23 mouse cellular contexts compared by ENCODE assay signal in the genomic region with DNA sequence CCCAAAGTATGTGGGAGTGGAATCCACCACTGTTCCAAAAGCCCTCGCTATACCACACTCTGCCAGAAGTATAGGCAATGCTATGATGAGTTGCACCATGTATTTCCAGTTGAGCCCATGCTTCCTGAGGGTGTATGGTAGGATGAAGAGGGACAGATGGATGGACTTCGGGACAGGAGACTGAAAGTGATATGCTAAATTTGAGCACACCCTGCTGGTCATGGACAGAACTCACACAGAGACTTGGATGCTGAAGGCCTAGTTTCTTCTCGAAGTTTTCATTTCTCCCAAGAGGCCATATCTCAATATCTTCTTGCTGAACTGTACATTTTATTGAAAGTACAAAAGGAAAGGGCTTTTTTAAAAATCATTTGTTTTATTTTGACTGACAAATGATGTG.
DNase-seq lines count a peak whose midpoint lies in the region; ATAC-seq and TF ChIP-seq lines count a peak whose summit lies in the region.
"Had no signal": no experiment of that assay in that cellular context is flagged by ENCODE, and none has a peak within 500 bp of the region (broad histone marks: within the 10 kb centered on the region; RNA-seq: fewer than 3 reads in every experiment).

No protein-coding gene starts in this region.

- H3K36me3 ChIP-seq in heart, postnatal 0 days (replicated peaks; ENCODE audit: control insufficient read depth, insufficient read depth, low read length) = no peaks in the 10 kb centered on the region
- H3K36me3 ChIP-seq in lung, embryonic 14.5 days (ENCODE audit: insufficient read depth) = no peaks in the 10 kb centered on the region
- H3K36me3 ChIP-seq in stomach, postnatal 0 days (ENCODE audit: control insufficient read depth, insufficient read depth, low read length) = no peaks in the 10 kb centered on the region
- H3K36me3 ChIP-seq: embryonic facial prominence, embryonic 13.5 days; forebrain, embryonic 12.5 days; heart, embryonic 10.5 days; hindbrain, embryonic 10.5 days; intestine, embryonic 15.5 days had no signal

- no peak for TF ChIP-seq EP300 in heart, postnatal 0 days (IDR thresholded peaks at IDR 0.05; ENCODE audit: low read depth)
- no peak for TF ChIP-seq EP300 in stomach, postnatal 0 days (optimal IDR thresholded peaks at IDR 0.05)

- no peak overlapping the region for H3K4me2 ChIP-seq in heart, postnatal 0 days (ENCODE audit: low read depth, low read length)
- no peak overlapping the region for H3K4me2 ChIP-seq in lung, embryonic 14.5 days
- no peak overlapping the region for H3K4me2 ChIP-seq in stomach, postnatal 0 days (replicated peaks; ENCODE audit: low read depth)
- H3K4me2 ChIP-seq: embryonic facial prominence, embryonic 13.5 days; forebrain, embryonic 12.5 days; hindbrain, embryonic 14.5 days; intestine, embryonic 15.5 days had no signal

- TF ChIP-seq CTCF in heart, postnatal 0 days (IDR thresholded peaks at IDR 0.05; ENCODE audit: low read depth) = 0 out of 2 replicates have a peak, but pooled peaks have one; percentile 18
- 0 out of 2 replicates have a peak, but pooled peaks have one; percentile 4 for TF ChIP-seq CTCF in lung, embryonic 14.5 days (IDR thresholded peaks at IDR 0.05; ENCODE audit: low read depth)
- peak; percentile 18; the same call in 1 of the 2 replicates for TF ChIP-seq CTCF in stomach, postnatal 0 days (IDR thresholded peaks at IDR 0.05; ENCODE audit: low read depth)

- no peak overlapping the region for H3K9ac ChIP-seq in heart, postnatal 0 days (replicated peaks; ENCODE audit: low read depth, low read length)
- H3K9ac ChIP-seq in lung, embryonic 14.5 days = no peak overlapping the region
- H3K9ac ChIP-seq in stomach, postnatal 0 days (ENCODE audit: low read length) = no peak overlapping the region
- H3K9ac ChIP-seq: embryonic facial prominence, embryonic 13.5 days; forebrain, embryonic 12.5 days; hindbrain, embryonic 14.5 days; intestine, embryonic 15.5 days had no signal

- no peaks in the 10 kb centered on the region for H3K9me3 ChIP-seq in heart, postnatal 0 days (replicated peaks; ENCODE audit: control insufficient read depth, low read length)
- no peaks in the 10 kb centered on the region for H3K9me3 ChIP-seq in lung, embryonic 14.5 days (ENCODE audit: low read depth, low read length)
- H3K9me3 ChIP-seq in stomach, postnatal 0 days (ENCODE audit: control insufficient read depth, low read length) = no peaks in the 10 kb centered on the region
- H3K9me3 ChIP-seq: embryonic facial prominence, embryonic 13.5 days; forebrain, embryonic 12.5 days; heart, embryonic 10.5 days; hindbrain, embryonic 10.5 days; intestine, embryonic 15.5 days had no signal

- DNase-seq in heart, postnatal 0 days (ENCODE audit: low spot score) = no peak
- no peak for DNase-seq in heart, postnatal 4 days
- no peak for DNase-seq in lung, embryonic 14.5 days
- DNase-seq in lung, postnatal 4 days = no peak
- DNase-seq in ES-CJ7 (ENCODE audit: low read depth, low spot score) = peak; percentile 13
- DNase-seq in stomach, postnatal 0 days (ENCODE audit: low spot score) = no peak
- no peak for DNase-seq in thymus, postnatal 25 days
- DNase-seq in ovary, postnatal 36 days (ENCODE audit: low spot score) = no peak
- DNase-seq: adrenal gland, postnatal 25 days; B cell, adult 2 months; cerebellum, adult 8-10 months; cerebellum, postnatal 14 days; gastrocnemius, postnatal 25 days; heart, postnatal 14 days had no signal

- H3K27me3 ChIP-seq in heart, postnatal 0 days (ENCODE audit: control insufficient read depth, insufficient read depth, low read length) = no peaks in the 10 kb centered on the region
- H3K27me3 ChIP-seq in lung, embryonic 14.5 days (ENCODE audit: insufficient read depth, low read length) = no peaks in the 10 kb centered on the region
- no peaks in the 10 kb centered on the region for H3K27me3 ChIP-seq in stomach, postnatal 0 days (ENCODE audit: control insufficient read depth, insufficient read depth, low read length)
- H3K27me3 ChIP-seq: embryonic facial prominence, embryonic 13.5 days; forebrain, embryonic 12.5 days; intestine, embryonic 15.5 days had no signal

- H3K4me3 ChIP-seq in heart, postnatal 0 days (ENCODE audit: low read depth, low read length) = no peak overlapping the region
- H3K4me3 ChIP-seq in lung, embryonic 14.5 days (ENCODE audit: low read depth, low read length) = no peak overlapping the region
- no peak overlapping the region for H3K4me3 ChIP-seq in stomach, postnatal 0 days (ENCODE audit: low read depth, low read length)
- H3K4me3 ChIP-seq: embryonic facial prominence, embryonic 13.5 days; forebrain, embryonic 12.5 days; heart, embryonic 10.5 days; hindbrain, embryonic 10.5 days; intestine, embryonic 15.5 days had no signal

- no peak for ATAC-seq in heart, postnatal 0 days (ENCODE audit: insufficient read depth, low read depth)
- ATAC-seq in lung, embryonic 14.5 days (ENCODE audit: insufficient read depth) = no peak
- ATAC-seq in stomach, postnatal 0 days (ENCODE audit: low FRiP score, low TSS enrichment) = no peak
- ATAC-seq: activated CD4-positive, CD25-positive, alpha-beta regulatory T cell, adult 4 months; CD4-positive, CD25-positive, alpha-beta regulatory T cell, adult 4 months; forebrain, embryonic 16.5 days; intestine, embryonic 15.5 days had no signal

- no peaks in the 10 kb centered on the region for H3K4me1 ChIP-seq in heart, postnatal 0 days (ENCODE audit: control insufficient read depth, insufficient read depth)
- no peaks in the 10 kb centered on the region for H3K4me1 ChIP-seq in lung, embryonic 14.5 days (ENCODE audit: insufficient read depth)
- H3K4me1 ChIP-seq in stomach, postnatal 0 days (replicated peaks; ENCODE audit: control insufficient read depth, insufficient read depth) = no peaks in the 10 kb centered on the region
- H3K4me1 ChIP-seq: embryonic facial prominence, embryonic 13.5 days; forebrain, embryonic 12.5 days; heart, embryonic 10.5 days; intestine, embryonic 15.5 days had no signal

- 54% methylated on average over 3 of the region's 3 CpGs for WGBS in heart, postnatal 0 days
- WGBS in lung, embryonic 14.5 days = 61% methylated on average over 3 of the region's 3 CpGs
- 65% methylated on average over 3 of the region's 3 CpGs for WGBS in stomach, postnatal 0 days

- no peak overlapping the region for H3K27ac ChIP-seq in heart, postnatal 0 days (ENCODE audit: low read depth)
- no peak overlapping the region for H3K27ac ChIP-seq in lung, embryonic 14.5 days (ENCODE audit: low read depth)
- no peak overlapping the region for H3K27ac ChIP-seq in stomach, postnatal 0 days (replicated peaks)
- H3K27ac ChIP-seq: embryonic facial prominence, embryonic 13.5 days; forebrain, embryonic 12.5 days; heart, embryonic 10.5 days; hindbrain, embryonic 10.5 days; hindbrain, embryonic 14.5 days; intestine, embryonic 15.5 days had no signal
